Mouse (Mus musculus): ENCODE data around the gene Znhit3.

- TF ChIP-seq CTCF (IDR thresholded peaks at IDR 0.05; ENCODE audit: low read depth), result no peak
- no peak for TF ChIP-seq EP300 (optimal IDR thresholded peaks at IDR 0.05)
These were observed 33.8 kb downstream of the Znhit3 start for GRCm38 (mm10) chr11:84882346-84882745.
